Mouse (Mus musculus) stomach, postnatal 0 days (tissue): Measurements from ENCODE around the gene Lyrm4. TPM values are rescaled to one million over a fixed set of nuclear protein-coding genes. Genes with fewer than 3 reads are reported as not detected.

Source experiments
- ATAC-seq: fragments of 200-750 bp; cut with Nextera tagmentation; 2 replicates; pipeline ENCODE4 v1.8.0; 2017; ENCODE audit not compliant: low FRiP score, low TSS enrichment
- DNase-seq: peaks from one replicate; pipeline ENCODE4 v3.0.0-alpha.2; 2016; ENCODE audit warnings: low spot score
- H3K27ac ChIP-seq: fragments of 300-500 bp; sonication (generic); replicated peaks from 2 replicates; pipeline ENCODE4 v1.5.1; 2014; ENCODE audit warnings: mild to moderate bottlenecking, control low read depth
- H3K27me3 ChIP-seq: fragments of 300-500 bp; sonication (generic); 2 replicates; pipeline ENCODE4 v1.6.1; 2014; ENCODE audit warnings: low read length; ENCODE audit not compliant: control insufficient read depth, insufficient read depth
- H3K36me3 ChIP-seq: fragments of 300-500 bp; sonication (generic); 2 replicates; pipeline ENCODE4 v1.6.1; 2014; ENCODE audit warnings: low read length, mixed read lengths; ENCODE audit not compliant: control insufficient read depth, insufficient read depth
- H3K4me1 ChIP-seq: fragments of 300-500 bp; sonication (generic); replicated peaks from 2 replicates; pipeline ENCODE4 v1.6.1; 2014; ENCODE audit warnings: antibody characterized with exemption; ENCODE audit not compliant: control insufficient read depth, insufficient read depth
- H3K4me2 ChIP-seq: fragments of 300-500 bp; sonication (generic); replicated peaks from 2 replicates; pipeline ENCODE4 v1.6.1; 2014; ENCODE audit warnings: low read depth, mild to moderate bottlenecking, control low read depth, moderate library complexity
- H3K4me3 ChIP-seq: fragments of 300-500 bp; sonication (generic); 2 replicates; pipeline ENCODE4 v1.5.1; 2014; ENCODE audit warnings: low read depth, low read length, control low read depth
- H3K9ac ChIP-seq: fragments of 300-500 bp; sonication (generic); 2 replicates; pipeline ENCODE4 v1.6.1; 2014; ENCODE audit warnings: mild to moderate bottlenecking, low read length, control low read depth, mixed read lengths
- H3K9me3 ChIP-seq: fragments of 300-500 bp; sonication (generic); 2 replicates; pipeline ENCODE4 v1.6.1; 2016; ENCODE audit warnings: low read length; ENCODE audit not compliant: control insufficient read depth
- CTCF ChIP-seq: IDR thresholded peaks from 2 replicates; pipeline ENCODE4 v1.5.1; 2016; ENCODE audit warnings: antibody characterized with exemption, low read depth, mild to moderate bottlenecking, moderate library complexity
- EP300 ChIP-seq: optimal IDR thresholded peaks from 2 replicates; pipeline ENCODE3; 2016; ENCODE audit warnings: antibody characterized with exemption
- WGBS: fragments of 180-500 bp; shearing (Covaris S2); extraction: QIAGEN DNeasy Blood & Tissue Kit; methylation state at CpG from one replicate; pipeline ENCODE4 v1.1.7; 2014; 5-methylcytosine and 5-hydroxymethylcytosine counted together
- polyA plus RNA-seq: library from polyadenylated mRNA; unstranded; fragments of >200 nt; fragmentation: Nextera tagmentation; extraction: Ambion mirVana; gene quantifications from 2 replicates; pipeline ENCODE4 v1.2.1, GENCODE M21; 2015

The Lyrm4 gene
- polyA plus RNA-seq, 1 experiment from 2014 or later = 20.7 TPM

DNA sequence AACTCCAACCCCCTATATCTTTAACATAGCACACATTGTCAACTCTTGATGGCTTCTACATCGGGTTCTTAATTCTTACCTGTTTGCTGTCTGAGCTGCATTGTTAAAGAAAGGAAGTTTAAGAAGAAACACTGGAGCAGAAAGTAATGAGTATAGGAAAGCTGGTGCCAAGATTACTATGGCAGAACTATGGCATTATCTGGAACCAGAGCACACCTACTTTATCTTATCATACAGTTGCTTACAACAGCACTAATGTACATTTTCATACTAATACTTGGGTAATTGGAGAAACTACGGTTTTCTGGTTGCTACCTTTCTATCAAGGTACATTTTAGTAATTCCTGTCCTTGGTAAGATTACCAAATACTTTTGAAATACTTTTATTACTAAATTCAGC is 29.9 kb downstream of the Lyrm4 start:
- TF ChIP-seq EP300 (no peak), CTCF (no peak)
- H3K9ac ChIP-seq = no peak overlapping the region
- H3K9me3 ChIP-seq = no peaks in the 10 kb centered on the region
- 73% methylated on average over 2 of the region's 2 CpGs for WGBS
- H3K4me1 ChIP-seq = no peaks in the 10 kb centered on the region
- no peak for DNase-seq
- H3K36me3 ChIP-seq = no peaks in the 10 kb centered on the region; the same call in 1 of the 2 replicates
- ATAC-seq = no peak
- no peak overlapping the region for H3K27ac ChIP-seq
- no peaks in the 10 kb centered on the region for H3K27me3 ChIP-seq
- H3K4me3 ChIP-seq = no peak overlapping the region
- H3K4me2 ChIP-seq = no peak overlapping the region

DNA sequence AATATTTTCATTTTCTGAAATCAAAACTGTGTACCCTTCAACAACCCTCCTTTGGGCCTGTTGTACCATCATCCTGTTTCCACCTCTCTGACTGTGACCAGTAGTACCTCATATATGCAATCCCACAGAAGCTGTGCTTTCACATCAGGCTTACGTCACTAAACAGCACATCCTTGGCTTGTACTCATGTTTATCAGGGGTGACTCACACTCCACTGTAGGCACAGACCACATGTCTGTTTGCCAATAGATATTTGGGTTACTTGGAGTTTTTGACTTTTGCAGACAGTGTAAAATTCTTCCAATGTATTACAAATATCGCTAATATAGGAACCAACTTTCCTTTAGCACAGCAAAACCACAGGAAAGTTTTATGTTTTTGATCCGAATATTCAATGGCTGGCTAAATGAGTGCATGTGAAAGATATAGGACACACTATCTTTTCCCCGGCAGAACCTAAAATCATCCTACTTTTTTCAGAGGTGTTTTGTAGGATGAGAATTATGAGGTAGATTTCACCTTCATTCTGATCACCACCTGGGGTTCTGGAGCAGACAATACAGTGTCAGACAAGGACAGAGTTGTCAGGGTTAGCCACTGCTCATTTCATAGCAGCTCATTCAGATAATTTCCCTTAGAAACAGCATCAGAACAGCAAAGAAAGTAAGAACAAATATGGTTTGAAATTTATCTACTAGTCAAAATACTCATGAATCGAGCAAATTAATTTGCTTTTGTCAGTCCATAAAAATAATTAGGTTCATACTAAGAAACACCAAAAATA is 30.5 kb downstream of the Lyrm4 start:
- Histone ChIP-seq H3K27ac (no peak overlapping the region), H3K36me3 (no peaks in the 10 kb centered on the region; the same call in 1 of the 2 replicates), H3K4me1 (no peaks in the 10 kb centered on the region), H3K4me3 (no peak overlapping the region), H3K4me2 (no peak overlapping the region), H3K9ac (no peak overlapping the region), H3K27me3 (no peaks in the 10 kb centered on the region), H3K9me3 (no peaks in the 10 kb centered on the region)
- 75% methylated on average over 5 of the region's 5 CpGs for WGBS
- no peak for TF ChIP-seq CTCF
- no peak for TF ChIP-seq EP300
- 0 out of 2 replicates have a peak, but pooled peaks have one; percentile 63 for ATAC-seq
- no peak for DNase-seq

DNA sequence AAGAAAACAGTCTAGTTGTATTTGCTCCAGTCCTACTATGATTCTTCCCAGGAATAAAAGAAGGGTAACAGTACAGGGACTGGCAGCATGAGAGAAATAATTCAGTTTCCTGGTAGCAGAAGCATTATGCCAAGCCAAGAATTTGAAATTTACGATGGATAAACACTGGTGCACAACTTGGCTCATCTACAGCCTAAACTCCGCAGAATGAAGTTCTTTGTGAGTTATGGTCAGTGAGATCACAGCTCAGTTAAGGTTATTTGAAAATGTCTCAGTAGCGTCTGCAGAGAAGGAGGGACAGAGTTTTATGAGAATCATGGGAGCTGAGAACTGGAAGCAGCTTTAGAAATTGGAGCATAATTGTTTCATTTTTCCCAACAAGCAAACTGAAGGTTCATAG is 31.4 kb downstream of the Lyrm4 start:
- no peak overlapping the region for H3K4me2 ChIP-seq

DNA sequence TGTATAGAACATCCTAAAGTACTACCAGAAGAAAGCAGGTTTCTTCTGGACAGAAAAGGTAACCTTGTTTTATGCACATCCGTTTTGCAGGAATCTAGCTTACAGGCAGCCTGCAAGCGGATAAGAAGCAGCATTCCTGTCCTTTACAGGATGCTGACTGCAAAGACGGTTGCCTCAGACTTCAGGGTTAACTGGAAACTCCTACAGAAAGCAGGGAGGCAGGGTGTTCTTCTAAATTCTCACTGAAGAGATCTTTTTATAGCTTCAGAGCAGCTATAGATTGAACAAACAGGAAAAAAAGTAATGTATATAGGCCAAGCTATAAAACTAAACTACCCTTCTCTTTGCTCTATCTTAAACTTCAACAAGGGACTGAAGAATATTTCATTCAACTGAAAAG is 32.6 kb downstream of the Lyrm4 start:
- ATAC-seq (no peak), DNase-seq (no peak)
- H3K4me1 ChIP-seq = no peaks in the 10 kb centered on the region
- H3K27ac ChIP-seq = no peak overlapping the region
- 74% methylated on average over 3 of the region's 3 CpGs for WGBS
- TF ChIP-seq CTCF (no peak), EP300 (no peak)
- no peaks in the 10 kb centered on the region for H3K36me3 ChIP-seq
- H3K9me3 ChIP-seq = no peaks in the 10 kb centered on the region
- no peak overlapping the region for H3K9ac ChIP-seq
- no peak overlapping the region for H3K4me2 ChIP-seq
- H3K27me3 ChIP-seq = no peaks in the 10 kb centered on the region
- no peak overlapping the region for H3K4me3 ChIP-seq

More for the DNA sequence above, 31.4 kb downstream of the Lyrm4 start:
- TF ChIP-seq EP300 (no peak), CTCF (no peak)
- no peak overlapping the region for H3K9ac ChIP-seq
- no peak overlapping the region for H3K4me3 ChIP-seq
- H3K36me3 ChIP-seq = no peaks in the 10 kb centered on the region; the same call in 1 of the 2 replicates
- ATAC-seq (no peak), DNase-seq (no peak)
- WGBS = 51% methylated on average over 3 of the region's 3 CpGs
- no peaks in the 10 kb centered on the region for H3K27me3 ChIP-seq
- H3K27ac ChIP-seq = no peak overlapping the region
- no peaks in the 10 kb centered on the region for H3K4me1 ChIP-seq
- no peaks in the 10 kb centered on the region for H3K9me3 ChIP-seq

DNA sequence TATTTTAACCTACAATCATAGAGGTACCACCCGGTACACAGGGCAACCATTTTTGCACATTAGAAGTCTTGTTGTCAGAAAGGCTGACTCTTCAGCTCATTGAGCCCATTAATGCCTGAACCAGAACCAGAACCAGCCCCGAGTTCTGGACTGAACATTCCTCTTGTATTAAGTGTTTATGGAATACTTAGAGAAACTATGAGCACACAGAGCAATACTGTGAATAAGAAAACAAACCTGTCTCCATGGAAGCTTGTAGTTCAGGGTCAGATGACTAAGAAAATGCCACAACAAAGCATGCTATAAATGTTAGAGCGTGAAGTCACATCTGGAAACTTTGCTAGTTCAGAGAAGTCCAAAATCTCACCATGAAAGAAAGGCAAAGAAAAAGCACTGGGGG is 35.7 kb downstream of the Lyrm4 start:
- H3K9ac ChIP-seq = no peak overlapping the region
- H3K4me1 ChIP-seq = no peaks in the 10 kb centered on the region
- H3K4me3 ChIP-seq = no peak overlapping the region
- no peak overlapping the region for H3K4me2 ChIP-seq
- no peak overlapping the region for H3K27ac ChIP-seq
- H3K36me3 ChIP-seq = no peaks in the 10 kb centered on the region
- TF ChIP-seq CTCF (no peak), EP300 (no peak)
- no peaks in the 10 kb centered on the region for H3K27me3 ChIP-seq
- no peak for ATAC-seq
- no peak for DNase-seq
- H3K9me3 ChIP-seq = no peaks in the 10 kb centered on the region
- 86% methylated on average over 3 of the region's 3 CpGs for WGBS

DNA sequence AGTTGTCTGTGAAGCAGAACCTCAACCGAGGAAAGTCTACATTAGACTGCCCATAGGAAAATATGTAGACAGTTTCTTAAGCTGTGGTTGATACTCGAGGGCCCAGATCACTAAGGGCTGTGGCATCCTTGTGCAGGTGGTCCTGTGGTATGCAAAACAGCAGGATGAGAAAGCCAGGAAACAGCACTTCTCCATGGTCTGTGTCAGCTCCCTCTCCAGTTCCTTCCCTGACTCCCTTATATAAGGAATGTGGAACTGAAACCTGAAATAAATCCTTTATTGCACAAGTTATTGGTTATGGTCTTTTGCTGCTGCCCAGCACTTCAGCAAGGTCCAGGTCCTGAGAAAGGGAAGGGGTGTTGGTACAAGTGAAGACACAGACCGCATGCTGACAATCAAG is 42.8 kb downstream of the Lyrm4 start:
- Histone ChIP-seq H3K4me1 (no peaks in the 10 kb centered on the region), H3K27ac (no peak overlapping the region), H3K4me3 (no peak overlapping the region), H3K27me3 (no peaks in the 10 kb centered on the region), H3K36me3 (no peaks in the 10 kb centered on the region), H3K4me2 (no peak overlapping the region), H3K9ac (no peak overlapping the region), H3K9me3 (no peaks in the 10 kb centered on the region)
- 75% methylated on average over 3 of the region's 3 CpGs for WGBS
- ATAC-seq (no peak), DNase-seq (no peak)
- no peak for TF ChIP-seq CTCF
- TF ChIP-seq EP300 = no peak
